Mouse (Mus musculus) lung, postnatal 4 days (tissue): ENCODE results near the gene F7.
"Not testable (repeated sequence)": the region's sequence is repeated elsewhere in the genome, so short reads cannot be mapped to it uniquely, and the experiment has no call there.

Source experiments
- DNase-seq, 2 experiments: peaks; one replicate each; pipeline ENCODE4 v3.0.0; 2021

F7 gene

DNA sequence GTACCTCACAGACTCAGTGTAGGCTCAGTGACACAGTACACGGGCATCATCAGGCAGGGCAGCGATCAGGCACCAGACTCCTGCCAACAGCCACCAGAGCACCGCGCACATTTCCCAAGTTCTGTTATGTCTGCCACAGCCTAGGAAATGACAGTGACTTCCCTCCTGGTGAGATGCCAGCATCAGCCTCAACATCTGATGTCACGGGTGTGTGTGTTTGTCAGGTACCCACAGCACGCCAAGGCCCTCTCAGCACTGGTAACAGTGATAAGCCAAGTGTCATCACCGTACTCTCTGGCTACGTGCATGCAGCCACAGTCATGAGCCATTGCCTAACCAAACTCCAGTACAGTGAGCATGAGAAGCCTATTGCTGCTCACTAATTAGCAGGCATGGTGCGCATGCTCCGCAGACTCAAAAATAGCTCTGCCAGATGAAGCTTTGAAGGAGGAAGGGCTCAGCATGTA is 10.5 kb downstream of the F7 start:
- DNase-seq: no peak

DNA sequence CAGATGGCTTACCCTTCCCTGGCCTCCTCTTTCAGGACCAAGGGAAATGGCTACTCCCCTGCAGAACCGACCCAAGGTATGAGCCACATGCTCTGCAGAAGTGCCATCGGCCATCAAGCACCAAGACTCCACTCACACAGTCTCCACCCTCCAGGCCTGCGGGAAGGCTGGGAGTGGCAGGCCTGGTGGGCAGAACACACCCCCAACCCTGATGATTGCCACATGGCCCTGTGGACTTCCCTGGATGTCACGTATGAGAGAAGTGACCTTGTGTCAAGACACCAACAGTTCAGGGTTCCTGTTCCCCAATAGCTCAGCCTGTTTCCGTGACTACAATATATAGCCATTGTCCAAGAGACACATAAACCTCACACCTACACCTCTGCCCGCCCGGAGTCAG is 11.2 kb downstream of the F7 start, which contains the start of gene F10:
Gene F10 (plus strand): TSS at position 294 of the 400 bp plus-strand sequence.
- DNase-seq: peak; percentile 62 to 74

DNA sequence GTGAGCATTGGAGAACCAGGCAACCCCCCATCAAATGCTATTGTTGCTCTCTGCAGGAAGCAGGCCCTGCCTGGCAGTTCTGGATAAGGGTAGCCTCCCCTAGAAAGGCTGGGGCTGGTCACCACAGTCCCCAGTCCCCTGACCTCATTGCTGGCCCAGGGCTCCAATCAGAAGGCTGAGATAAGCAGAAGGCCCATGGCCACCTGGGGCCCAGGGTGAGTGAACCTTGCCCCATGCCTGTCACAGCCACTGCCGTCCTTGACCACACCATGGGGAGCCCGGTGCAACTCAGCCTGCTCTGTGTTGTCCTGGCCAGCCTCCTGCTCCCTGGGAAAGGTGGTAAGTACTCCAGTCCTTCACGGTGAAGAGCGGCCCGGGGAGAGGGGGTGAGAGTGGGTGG is 11.7 kb downstream of the F7 start:
- no peak for DNase-seq

DNA sequence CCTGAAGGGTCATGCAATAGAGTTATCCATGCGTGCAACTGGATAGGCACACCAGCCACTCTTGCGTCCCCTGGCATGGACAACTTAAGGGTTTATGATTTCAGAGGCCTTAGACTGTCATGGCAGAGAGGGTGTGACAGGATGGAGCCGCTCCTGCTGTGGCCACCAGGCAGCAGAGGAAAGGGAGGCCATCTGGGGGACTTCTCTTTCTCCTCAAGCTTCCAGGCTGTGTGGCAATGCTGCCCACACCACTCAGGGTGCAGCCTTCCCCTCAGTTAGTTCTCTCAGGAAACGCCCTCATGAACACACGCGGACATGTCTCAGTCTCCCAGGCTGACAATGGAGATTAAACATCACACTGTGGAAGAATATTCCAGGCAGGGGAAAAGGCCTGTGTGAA is 13.2 kb downstream of the F7 start:
- DNase-seq: peak; percentile 39

- DNase-seq: no peak
Observed at GRCm38 (mm10) chr8:13041459-13041858, 15.6 kb downstream of the F7 start.

DNA sequence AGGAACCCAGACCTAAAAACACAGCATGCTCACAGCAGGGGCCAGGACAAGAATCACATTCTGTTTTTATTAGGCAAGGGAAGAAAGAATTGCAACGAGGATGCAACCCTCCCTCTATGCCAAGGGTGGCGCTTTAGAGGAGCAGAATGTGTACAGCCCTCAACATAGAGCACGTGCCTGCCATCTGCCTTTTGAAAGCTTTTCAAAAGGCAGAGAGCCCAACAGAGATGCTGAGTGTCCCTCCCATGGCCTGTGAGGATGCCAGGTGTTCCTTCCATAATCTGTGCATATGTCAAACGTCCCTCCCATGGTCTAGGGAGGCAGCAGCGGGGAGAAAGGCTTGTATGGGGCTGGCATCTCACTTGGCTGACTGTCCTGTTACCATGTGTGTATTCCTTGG is 21.8 kb downstream of the F7 start:
- no peak for DNase-seq

DNA sequence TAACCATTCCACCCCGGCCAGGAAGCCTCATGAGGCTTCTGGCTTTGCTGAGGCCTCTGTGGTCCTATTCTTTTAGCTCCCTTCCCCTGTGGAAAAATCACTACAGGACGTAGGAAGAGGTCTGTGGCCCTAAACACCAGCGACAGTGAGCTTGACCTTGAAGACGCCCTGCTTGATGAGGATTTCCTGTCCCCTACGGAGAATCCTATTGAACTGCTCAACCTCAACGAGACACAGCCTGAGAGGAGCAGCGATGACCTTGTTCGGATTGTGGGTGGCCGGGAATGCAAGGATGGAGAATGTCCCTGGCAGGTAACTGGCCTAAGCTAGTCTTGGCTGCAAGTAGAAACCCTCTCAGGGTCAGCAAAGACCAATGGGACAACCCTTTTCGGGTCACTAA is 24.7 kb downstream of the F7 start:
- DNase-seq: no peak

DNA sequence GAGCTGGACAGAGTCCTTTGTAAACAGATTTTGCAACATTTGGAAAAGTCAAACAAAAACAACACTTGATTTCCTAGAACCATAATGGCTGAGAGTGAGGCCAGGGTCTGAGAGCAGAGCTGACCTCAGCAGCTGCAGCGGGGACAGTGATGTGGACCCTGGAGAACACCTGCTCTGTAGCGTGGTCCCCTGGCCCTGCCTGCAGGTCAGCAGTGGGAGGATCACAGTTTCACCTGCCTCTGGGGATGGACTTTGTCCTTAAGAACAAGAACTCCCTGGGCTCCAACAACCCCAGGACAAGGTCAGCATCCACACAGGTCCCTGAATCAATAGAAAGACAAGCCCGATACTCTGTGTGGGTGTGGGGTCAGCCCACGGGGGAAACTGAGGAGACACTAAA is 31.5 kb downstream of the F7 start:
- no peak for DNase-seq

- DNase-seq: no peak
Observed at GRCm38 (mm10) chr8:13060441-13061150, 34.8 kb downstream of the F7 start, which contains the start of gene Proz. Gene Proz, plus strand, starts transcription at chr8:13060914.

GRCm38 (mm10) chr8:13063112-13063511 is 37.3 kb downstream of the F7 start:
- peak; percentile 32 to 38 for DNase-seq

- no peak for DNase-seq
Observed at GRCm38 (mm10) chr8:13073255-13073654, 47.4 kb downstream of the F7 start.

DNA sequence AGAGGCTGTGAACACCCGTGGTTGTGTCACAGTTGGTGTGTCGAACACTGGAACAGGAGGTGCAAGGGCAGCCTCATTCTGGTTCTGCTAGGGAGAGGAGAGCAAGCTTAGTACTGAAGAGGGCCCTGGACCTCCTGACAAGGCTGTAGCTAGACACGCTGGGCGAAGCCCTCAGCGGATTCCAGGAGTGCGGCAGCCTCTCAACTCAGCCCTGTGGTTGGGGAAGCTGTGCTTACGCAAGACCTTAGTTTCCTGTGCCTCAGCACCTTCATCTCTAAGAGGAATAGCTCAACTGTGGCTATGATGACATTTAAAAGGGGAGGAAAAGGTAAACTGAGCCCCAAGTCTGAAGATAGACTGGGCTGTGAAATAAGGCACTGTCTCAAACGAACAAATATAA is 49.2 kb downstream of the F7 start:
- DNase-seq: peak; percentile 42 to 80

DNA sequence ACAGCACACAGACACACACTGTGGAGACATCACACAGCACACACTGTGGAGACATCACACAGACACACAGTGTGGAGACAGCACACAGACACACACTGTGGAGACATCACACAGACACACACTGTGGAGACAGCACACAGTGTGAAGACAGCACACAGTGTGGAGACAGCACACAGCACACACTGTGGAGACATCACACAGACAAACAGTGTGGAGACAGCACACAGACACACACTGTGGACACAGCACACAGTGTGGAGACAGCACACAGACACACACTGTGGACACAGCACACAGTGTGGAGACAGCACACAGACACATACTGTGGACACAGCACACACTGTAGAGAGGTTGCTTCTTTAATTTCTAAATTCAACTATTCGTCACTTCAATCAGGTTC is 49.7 kb downstream of the F7 start:
- DNase-seq: not testable (repeated sequence)

DNA sequence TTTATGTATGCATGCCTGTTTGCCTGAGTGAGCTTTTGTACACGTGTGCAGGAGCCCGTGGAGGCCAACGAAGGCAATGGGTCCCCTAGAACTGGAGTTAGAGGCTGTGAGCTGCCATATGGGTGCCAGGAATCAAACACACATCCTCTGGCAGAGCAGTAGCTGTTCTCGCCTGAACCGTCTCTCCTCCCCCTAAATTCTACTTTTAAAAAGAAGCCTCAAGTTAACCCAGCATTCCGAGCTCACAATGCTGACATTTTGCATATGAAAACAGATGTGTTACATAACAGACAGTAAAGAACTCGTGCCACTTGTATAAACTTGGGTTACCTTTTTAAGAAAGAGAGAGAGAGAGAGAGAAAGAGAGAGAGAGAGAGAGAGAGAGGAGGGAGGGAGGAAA is 51.7 kb downstream of the F7 start:
- no peak for DNase-seq
